Comparison of ENCODE assay signal across 18 mouse cellular contexts in genomic region chr12:108474440-108474839, GRCm38 (mm10).
"Had no signal": no experiment of that assay in that cellular context is flagged by ENCODE, and none has a peak within 500 bp of the region (broad histone marks: within the 10 kb centered on the region; RNA-seq: fewer than 3 reads in every experiment).

No protein-coding gene starts in this region.

- H3K4me2 ChIP-seq: liver, embryonic 13.5 days; lung, embryonic 14.5 days; midbrain, embryonic 13.5 days; neural tube, embryonic 13.5 days; neural tube, embryonic 15.5 days had no signal

- H3K4me3 ChIP-seq: liver, embryonic 13.5 days; midbrain, embryonic 10.5 days; midbrain, embryonic 13.5 days; myocyte; neural tube, embryonic 13.5 days; neural tube, embryonic 15.5 days had no signal

- H3K27ac ChIP-seq: liver, embryonic 13.5 days; midbrain, embryonic 10.5 days; midbrain, embryonic 13.5 days; neural tube, embryonic 13.5 days; neural tube, embryonic 15.5 days had no signal

- ATAC-seq: midbrain, embryonic 13.5 days; midbrain, embryonic 16.5 days had no signal

- H3K4me1 ChIP-seq: liver, embryonic 13.5 days; midbrain, embryonic 13.5 days; neural tube, embryonic 13.5 days; neural tube, embryonic 15.5 days had no signal

- H3K36me3 ChIP-seq: liver, embryonic 13.5 days had no signal

- DNase-seq: liver, embryonic 13.5 days; lung, adult 18-20 months; lung, embryonic 14.5 days; lung, postnatal 10 days; lung, postnatal 4 days; right cerebral cortex, adult 18-20 months; right cerebral cortex, postnatal 25 days; right cerebral cortex, postnatal 4 days; spleen, adult 18-20 months; thymus, adult 18-20 months; thymus, postnatal 14 days; thymus, postnatal 36 days had no signal

- H3K9ac ChIP-seq: liver, embryonic 13.5 days; lung, embryonic 14.5 days; midbrain, embryonic 13.5 days; neural tube, embryonic 13.5 days; neural tube, embryonic 15.5 days had no signal

- H3K27me3 ChIP-seq: liver, embryonic 13.5 days; midbrain, embryonic 13.5 days; neural tube, embryonic 13.5 days; neural tube, embryonic 15.5 days had no signal

- H3K9me3 ChIP-seq: liver, embryonic 13.5 days; midbrain, embryonic 13.5 days; neural tube, embryonic 13.5 days; neural tube, embryonic 15.5 days had no signal
